Mouse (Mus musculus) T-helper 17 cell (primary cell): ENCODE measurements at regions not wholly inside any gene's neighbourhood (a gene's known extent, or its start where the extent isn't known, plus 50 kb on each side); places are given as distances from the start of the nearest gene placed in this dataset.

Experiments used
- in situ Hi-C, 2 experiments: fragments of 300-600 bp; cut with MboI, MseI; formaldehyde crosslinking; loops; 1 replicate in 1 of 2; 2 replicates in 1 of 2; pipeline ENCODE4 v1.15.1; 2025; ENCODE audit warnings: high pct_unique_total_duplicates in 2 of 2

DNA sequence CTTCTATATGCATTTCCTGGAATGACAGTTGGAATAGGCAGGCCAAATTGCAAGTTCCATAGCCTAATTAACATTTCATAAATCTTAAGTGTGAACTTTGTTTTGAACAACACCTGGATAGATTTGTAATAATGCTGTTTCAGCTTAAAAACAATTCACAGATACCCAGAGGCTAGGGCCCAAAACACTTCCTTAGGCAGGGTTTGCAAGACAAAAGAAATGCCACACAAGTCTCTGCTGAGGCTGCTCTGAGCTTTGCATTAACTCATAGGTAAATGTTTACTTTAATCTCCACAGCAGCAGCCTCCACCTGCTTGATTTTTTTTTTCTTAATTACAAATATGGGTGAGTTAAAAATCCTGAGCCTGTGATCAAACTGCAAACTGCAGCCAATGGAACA lies 118.4 kb downstream of the Gnat3 start:
- in situ Hi-C loops = loop anchor here (10.0 to 25.0 kb wide), 2 partner anchors 357 to 364 kb away; no protein-coding TSS in a partner anchor

DNA sequence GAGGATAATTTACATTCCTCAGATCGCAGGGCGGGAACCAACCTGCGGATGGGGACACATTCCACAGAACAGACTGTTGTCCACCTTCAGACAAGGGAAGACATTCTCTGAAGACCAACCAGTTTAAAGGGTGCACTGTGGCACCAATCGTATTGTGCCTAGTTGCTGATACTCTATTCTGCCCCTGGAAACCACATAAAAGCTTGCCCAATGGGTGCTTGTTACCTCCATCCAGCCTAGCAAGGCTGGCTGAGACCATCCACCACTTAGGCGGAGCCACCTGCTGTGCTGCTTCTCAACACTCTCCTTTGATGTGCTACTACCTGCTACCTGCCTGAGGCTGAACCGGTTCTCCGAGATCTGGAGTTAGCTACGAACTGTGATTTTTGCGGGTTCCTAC lies 119.9 kb downstream of the Gnat3 start:
- in situ Hi-C loops = loop anchor here (10.0 to 25.0 kb wide), 2 partner anchors 355 to 363 kb away; no protein-coding TSS in a partner anchor

DNA sequence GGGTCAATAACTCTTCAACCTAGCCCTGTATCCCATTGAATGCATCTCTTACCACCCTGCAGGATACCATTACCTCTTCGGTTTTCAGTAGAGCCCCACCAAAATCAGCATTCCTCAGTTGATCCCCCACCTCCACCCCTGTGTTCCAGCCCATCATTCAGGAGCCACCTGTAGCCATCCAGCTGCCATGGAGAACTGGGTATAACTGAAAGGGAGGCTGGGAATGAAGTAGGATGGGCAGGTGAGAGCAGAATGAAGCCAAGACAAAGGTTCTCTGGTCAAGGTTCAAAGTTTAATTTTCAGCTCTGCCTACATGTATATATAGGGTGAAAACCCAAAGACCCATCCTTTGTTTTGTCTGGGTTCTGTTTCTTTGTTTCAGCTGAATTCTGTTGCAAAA lies 121.4 kb downstream of the Gnat3 start:
- in situ Hi-C loops = loop anchor here (10.0 to 25.0 kb wide), 2 partner anchors 354 to 361 kb away; no protein-coding TSS in a partner anchor

DNA sequence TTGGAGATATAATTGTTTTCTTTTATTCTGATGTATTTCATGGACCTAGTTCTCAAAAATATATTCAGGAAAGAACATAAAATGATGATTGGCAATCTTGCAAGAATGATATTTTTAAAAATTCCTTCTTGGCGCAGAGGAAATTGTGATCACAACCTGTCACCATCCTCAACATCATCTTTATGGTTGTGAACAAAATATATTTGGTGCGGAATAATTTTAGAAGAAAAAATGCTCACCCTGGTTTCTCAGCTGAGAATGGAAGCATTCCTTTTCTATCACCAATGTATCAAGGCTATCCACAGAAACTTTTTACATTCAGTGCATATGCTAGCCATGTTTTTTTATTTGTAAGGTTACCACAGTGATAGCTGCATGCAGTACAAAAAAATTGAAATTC lies 123.1 kb downstream of the Gnat3 start:
- in situ Hi-C loops = loop anchor here (10.0 to 25.0 kb wide), 2 partner anchors 352 to 359 kb away; no protein-coding TSS in a partner anchor

DNA sequence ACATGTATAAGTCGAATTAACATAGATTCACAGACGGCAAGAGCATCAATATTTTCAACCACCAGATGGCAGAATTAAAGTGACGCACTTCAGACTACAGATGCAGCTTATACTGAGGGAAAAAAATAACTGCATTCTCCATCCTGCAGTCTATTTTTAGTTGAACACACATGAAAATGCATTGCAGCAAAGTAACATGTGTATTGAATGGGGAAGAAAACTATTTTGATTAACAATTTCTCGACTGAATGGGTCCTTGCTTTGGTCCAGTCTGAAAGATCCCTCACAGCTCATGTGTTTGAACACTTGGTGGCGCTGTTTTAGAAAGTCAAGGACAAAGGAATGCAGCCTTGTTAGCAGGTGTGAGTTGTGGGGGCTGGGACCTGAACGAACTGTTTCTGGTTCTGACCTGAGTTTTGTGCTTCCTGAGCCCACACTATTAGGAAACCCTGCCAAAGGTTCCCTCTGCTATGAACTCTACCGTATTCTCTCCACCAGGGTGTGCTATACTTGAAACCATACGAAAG lies 125.6 kb downstream of the Gnat3 start:
- in situ Hi-C loops = loop anchor here (10.0 to 25.0 kb wide), 2 partner anchors 349 to 357 kb away; no protein-coding TSS in a partner anchor

DNA sequence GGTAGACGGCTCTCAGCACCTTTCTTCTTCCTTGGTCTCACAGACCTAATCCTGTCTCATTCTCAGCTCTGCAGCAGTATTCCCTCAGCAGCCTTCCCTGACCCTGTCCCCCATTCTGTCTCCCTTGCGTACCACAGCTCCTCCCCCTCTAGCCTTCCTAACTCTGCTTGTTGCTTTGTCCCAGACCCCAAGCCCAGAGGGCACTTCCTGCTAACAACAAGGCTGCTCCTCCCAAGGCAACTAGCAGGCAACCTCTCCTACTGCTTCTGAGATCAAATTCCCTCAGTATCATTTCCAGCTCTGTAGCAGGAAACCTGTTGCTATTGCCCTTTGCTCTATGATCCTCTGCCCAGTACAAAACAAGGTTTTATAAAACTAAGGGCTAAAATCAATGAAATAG lies 127.6 kb downstream of the Gnat3 start:
- in situ Hi-C loops = loop anchor here (10.0 to 25.0 kb wide), 2 partner anchors 347 to 355 kb away; no protein-coding TSS in a partner anchor

DNA sequence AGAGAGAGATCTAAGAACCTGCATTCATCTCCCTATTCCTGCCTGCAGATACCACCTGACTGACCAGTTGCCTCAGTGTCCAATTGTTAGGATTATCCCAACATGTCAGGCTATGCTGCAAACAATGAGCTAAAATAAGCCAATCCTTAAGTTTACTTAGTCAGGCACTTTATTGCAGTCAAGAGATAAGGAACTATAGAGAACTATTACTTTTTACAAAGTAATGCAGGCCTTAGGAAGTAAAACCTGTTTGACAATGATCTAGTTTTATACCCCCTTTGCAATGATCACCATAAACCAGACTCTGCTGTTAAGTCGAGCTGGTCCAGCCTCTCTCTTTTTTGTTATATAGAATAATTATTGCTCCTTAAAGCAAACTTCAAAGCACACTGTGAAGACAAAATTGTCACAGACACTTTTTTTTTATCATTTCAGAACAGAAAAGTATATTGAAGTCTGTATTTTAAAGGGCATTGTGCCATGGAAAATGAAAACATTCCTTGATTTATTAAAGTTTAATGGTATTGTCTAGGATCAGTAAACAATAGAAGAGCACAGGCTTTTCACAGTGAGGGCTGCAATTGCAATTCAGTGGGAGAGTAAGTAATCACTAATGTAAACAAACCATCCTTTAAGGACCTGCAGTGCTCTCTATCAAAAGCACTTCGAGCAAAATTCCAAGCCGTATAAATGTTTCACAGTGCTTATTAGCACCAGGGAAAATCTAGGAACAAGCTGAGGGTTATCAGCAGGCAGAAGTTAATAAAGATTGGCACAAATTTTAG lies 152.7 kb downstream of the Gnat3 start:
- in situ Hi-C loops = loop anchor here in 1 of 2 experiments (5.0 kb wide), 1 partner anchor 67 kb away; no protein-coding TSS in a partner anchor

DNA sequence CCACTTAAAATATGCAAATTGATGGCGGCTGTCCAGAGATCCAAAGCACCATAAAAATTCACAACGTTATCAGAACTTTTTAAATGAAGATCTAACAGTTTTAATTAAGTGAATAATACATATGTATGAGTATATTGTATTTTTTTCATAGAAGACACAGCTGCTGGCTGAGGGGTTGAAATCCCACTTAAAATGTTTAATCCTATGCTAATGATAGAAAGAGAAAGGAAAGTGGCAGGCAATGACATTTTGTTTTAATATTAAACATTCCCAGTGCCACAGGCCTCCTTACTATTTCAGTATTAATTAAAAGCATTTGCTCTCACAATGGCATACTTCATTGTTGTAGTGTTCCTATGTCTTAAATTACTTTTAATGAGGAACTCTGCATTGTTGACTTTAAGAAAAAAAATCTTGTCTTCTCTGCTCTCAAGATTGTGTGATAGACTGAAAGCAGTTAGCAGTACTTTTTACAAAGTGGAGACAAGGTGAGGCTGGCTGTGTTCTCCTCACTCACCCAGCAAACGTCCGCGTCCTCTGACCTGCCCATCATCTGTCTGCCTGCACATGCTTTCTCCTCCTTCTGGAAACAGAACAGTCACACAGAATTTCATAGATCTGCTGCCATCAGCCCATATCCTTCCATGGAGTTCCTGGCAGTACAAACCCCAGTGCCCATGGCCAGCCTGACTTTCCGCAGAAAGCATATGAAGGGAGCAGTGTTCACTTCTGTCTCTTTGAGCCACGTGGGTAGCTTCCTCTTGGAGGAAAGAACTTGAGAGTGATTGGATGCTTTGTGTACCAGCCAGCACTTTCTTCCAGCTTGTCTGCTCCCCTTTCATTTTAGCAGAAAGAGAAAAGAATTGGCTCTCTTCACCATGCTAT lies 173.7 kb downstream of the Gnat3 start:
- in situ Hi-C loops = no loop called here

DNA sequence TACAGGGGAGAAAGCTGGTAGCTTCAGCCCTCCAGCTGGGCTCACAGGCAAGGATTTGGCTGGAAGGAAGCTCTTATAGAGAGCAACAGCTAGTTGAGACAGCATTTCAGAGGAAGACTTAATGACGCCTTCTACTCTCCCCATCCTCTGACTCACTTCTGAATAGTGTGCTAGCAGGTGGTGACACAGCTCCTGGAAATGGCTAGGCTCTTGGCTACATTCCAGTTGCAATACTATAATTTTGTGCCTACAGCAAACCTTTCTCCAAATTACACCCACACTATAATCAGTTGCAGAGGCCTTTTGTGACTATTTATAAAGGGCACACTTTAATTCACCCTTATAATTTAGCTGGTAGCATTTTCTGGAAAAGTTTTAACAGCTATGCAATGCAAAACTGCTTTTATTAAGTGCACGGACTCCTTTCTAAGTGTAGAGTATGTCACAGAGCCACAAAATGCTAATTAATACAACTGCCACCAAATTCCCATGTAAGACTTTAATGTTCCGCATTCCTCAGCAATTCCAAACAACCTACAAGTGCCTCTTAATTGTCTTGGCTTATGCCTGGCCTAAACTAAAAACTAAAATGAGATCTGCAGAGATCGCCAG lies 175.2 kb downstream of the Gnat3 start:
- in situ Hi-C loops = no loop called here

DNA sequence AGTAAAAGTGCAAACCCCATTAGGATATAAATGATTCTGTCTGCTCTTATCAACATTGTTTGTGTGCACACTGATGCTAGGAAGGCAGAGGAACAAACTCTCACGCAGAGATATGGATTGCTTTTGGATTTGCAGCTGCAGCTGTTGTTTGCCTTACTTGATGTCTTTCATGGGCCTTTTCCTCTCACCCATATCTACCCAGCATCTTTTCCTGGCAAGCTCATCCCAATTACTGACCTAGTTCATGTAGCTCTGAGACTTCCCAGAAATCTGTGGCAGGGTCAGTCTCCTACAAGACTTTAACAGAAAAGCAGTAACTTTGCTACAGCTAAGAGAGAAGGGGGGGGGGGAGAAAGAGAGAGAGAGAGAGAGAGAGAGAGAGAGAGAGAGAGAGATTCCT lies 189.9 kb downstream of the Gnat3 start:
- in situ Hi-C loops = no loop called here

DNA sequence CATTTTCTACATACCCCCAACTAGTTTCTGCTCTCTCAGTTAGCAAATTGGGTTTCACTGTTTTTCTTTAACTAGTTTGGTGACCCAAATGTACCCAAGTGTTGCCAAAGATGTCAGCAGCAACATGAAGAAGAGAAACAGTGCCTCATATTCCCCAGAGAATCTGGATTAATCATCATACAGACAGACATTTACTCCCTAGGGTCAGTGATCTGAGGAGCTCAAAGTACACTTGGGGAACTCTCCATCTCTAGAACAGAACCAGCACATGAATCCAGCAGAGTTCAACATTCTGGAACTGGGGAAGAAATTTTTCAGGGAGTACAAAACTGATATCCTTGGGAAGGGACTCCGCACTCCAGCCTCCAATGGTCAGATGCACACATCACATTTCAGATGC lies 191.4 kb downstream of the Gnat3 start:
- in situ Hi-C loops = no loop called here

DNA sequence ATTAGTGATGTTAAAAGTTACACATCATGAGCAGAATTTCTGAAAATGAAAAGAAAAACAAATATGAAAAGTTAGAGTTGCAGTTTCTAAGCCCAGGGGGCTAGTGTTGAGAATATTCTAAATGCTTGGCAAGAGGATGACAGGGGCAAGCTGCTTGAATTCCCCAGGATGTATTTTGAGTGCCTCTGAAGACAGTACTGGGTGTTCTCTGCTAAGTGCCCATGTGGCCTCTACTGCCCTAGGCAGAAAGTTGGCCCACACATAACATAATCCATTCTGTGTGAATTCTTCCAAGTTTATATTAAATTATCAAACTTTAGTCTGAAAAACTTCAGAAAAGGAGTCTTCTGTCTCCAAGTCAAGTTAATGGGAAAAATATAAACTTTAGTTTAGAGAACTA lies 196.6 kb downstream of the Gnai1 start:
- in situ Hi-C loops = no loop called here

DNA sequence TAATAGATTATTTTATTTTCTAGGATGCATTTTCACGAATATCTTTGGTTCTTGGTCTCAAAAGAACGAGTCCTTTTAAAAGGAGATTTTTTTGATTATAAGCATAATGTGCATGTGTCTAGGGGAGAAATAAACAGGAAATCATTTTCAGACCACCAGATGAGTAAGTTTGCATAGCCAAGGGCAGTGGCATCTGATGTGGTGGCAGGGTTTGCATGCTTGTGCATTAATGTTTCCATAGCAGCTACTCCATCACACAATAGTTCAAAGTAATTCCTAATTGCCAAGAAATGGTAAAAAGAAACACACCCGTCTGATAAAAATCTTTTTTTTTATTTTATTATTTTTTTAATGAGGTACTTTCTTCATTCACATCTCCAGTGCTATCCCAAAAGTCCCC lies 182.3 kb downstream of the Gnai1 start:
- in situ Hi-C loops = no loop called here

DNA sequence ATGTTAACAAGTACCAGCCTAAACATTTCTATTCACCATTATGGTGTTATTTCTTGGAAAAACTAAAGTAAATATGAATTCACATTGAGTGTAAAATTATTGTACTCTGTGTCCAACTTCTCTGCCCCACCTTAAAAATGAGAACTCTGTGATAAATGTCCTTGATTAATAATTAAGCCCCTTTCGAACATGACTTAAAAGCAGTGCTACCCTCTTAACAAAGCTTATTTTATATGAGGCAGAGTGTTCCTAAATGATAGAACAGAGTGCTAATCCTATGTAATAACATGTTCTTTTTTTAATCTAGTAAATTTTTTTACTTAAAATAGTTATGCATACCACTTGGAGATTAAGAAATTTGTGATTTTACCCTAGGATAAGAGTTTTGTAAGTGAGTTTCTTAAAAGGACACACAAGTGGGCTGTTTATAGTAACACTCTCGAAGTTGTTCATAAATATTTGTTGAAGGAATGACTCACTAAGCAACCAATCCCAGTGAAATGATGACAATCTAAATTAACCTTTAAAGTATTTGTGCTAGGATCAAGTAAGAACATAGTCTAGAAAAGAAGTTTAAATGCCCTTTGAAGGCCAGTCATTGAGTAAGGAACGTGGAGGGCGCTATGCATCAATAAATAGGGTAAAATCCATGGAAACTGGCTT lies 148.6 kb downstream of the Gnai1 start:
- in situ Hi-C loops = no loop called here
